Mouse (Mus musculus): ENCODE data around the gene Serpina3f.
"Not testable (repeated sequence)": the region's sequence is repeated elsewhere in the genome, so short reads cannot be mapped to it uniquely, and the experiment has no call there.

Gene Serpina3f

GRCm38 (mm10) chr12:104214445-104214753, at the start of gene Serpina3f:
TSS of gene Serpina3f (plus strand) at chr12:104214544.
- no peak for DNase-seq (ENCODE audit: low spot score)

- no peak for DNase-seq (ENCODE audit: low spot score)
Observed at GRCm38 (mm10) chr12:104174747-104175146, 39.6 kb upstream of the Serpina3f start.

- DNase-seq (ENCODE audit: low spot score): no peak
Observed at GRCm38 (mm10) chr12:104175636-104176035, 38.7 kb upstream of the Serpina3f start.

- no peak for DNase-seq (ENCODE audit: low spot score)
Observed at GRCm38 (mm10) chr12:104178577-104178976, 35.8 kb upstream of the Serpina3f start.

- DNase-seq (ENCODE audit: low spot score): no peak
Observed at GRCm38 (mm10) chr12:104178987-104179386, 35.4 kb upstream of the Serpina3f start.

GRCm38 (mm10) chr12:104185046-104185445, 29.3 kb upstream of the Serpina3f start:
- DNase-seq (ENCODE audit: low spot score): no peak

- DNase-seq (ENCODE audit: low spot score): no peak
Observed at GRCm38 (mm10) chr12:104186041-104186581, 28.2 kb upstream of the Serpina3f start.

- no peak for DNase-seq (ENCODE audit: low spot score)
Observed at GRCm38 (mm10) chr12:104189246-104189645, 25.1 kb upstream of the Serpina3f start.

GRCm38 (mm10) chr12:104190852-104191251, 23.5 kb upstream of the Serpina3f start:
- no peak for DNase-seq (ENCODE audit: low spot score)

- no peak for DNase-seq (ENCODE audit: low spot score)
Observed at GRCm38 (mm10) chr12:104209149-104209548, 5.2 kb upstream of the Serpina3f start.

- DNase-seq (ENCODE audit: low spot score): no peak
Observed at GRCm38 (mm10) chr12:104209802-104210201, 4.5 kb upstream of the Serpina3f start.

GRCm38 (mm10) chr12:104213689-104214444, 477 bp upstream of the Serpina3f start:
- no peak for DNase-seq (ENCODE audit: low spot score)

- DNase-seq (ENCODE audit: low spot score): no peak
Observed at GRCm38 (mm10) chr12:104215249-104215648, 905 bp downstream of the Serpina3f start.

GRCm38 (mm10) chr12:104221616-104222015, 7.3 kb downstream of the Serpina3f start:
- DNase-seq (ENCODE audit: low spot score): no peak

GRCm38 (mm10) chr12:104223690-104224089, 9.3 kb downstream of the Serpina3f start:
- DNase-seq (ENCODE audit: low spot score): no peak

- no peak for DNase-seq (ENCODE audit: low spot score)
Observed at GRCm38 (mm10) chr12:104224598-104225300, 10.4 kb downstream of the Serpina3f start.

GRCm38 (mm10) chr12:104230762-104231161, 16.4 kb downstream of the Serpina3f start:
- DNase-seq (ENCODE audit: low spot score): no peak

GRCm38 (mm10) chr12:104235915-104236314, 21.6 kb downstream of the Serpina3f start, which contains the start of gene Serpina3g:
TSS of gene Serpina3g (plus strand) at chr12:104236245.
- DNase-seq (ENCODE audit: low spot score): no peak

- not testable (repeated sequence) for DNase-seq (ENCODE audit: low spot score)
Observed at GRCm38 (mm10) chr12:104238048-104238447, 23.7 kb downstream of the Serpina3f start.

- DNase-seq (ENCODE audit: low spot score): no peak
Observed at GRCm38 (mm10) chr12:104243307-104243706, 29.0 kb downstream of the Serpina3f start.

- DNase-seq (ENCODE audit: low spot score): no peak
Observed at GRCm38 (mm10) chr12:104245092-104245491, 30.7 kb downstream of the Serpina3f start.

GRCm38 (mm10) chr12:104245595-104245994, 31.3 kb downstream of the Serpina3f start:
- DNase-seq (ENCODE audit: low spot score): no peak

- DNase-seq (ENCODE audit: low spot score): peak; percentile 4
Observed at GRCm38 (mm10) chr12:104247553-104248002, 33.2 kb downstream of the Serpina3f start.
